Mouse (Mus musculus) heart, embryonic 10.5 days (tissue): ENCODE measurements around the gene Fbxl15. TPM values are rescaled to one million over a fixed set of nuclear protein-coding genes. Genes with fewer than 3 reads are reported as not detected.

Source experiments
- DNase-seq: peaks from one replicate; pipeline ENCODE4 v3.0.0-alpha.2; 2017; ENCODE audit warnings: low spot score
- H3K27ac ChIP-seq: fragments of 300-500 bp; sonication (generic); 2 replicates; pipeline ENCODE4 v1.5.1; 2016; ENCODE audit warnings: mild to moderate bottlenecking
- H3K27me3 ChIP-seq: fragments of 300-500 bp; sonication (generic); 2 replicates; pipeline ENCODE4 v1.6.1; 2016; ENCODE audit warnings: mild to moderate bottlenecking; ENCODE audit not compliant: poor library complexity, insufficient read depth, severe bottlenecking
- H3K36me3 ChIP-seq: fragments of 300-500 bp; sonication (generic); 2 replicates; pipeline ENCODE4 v1.6.1; 2016; ENCODE audit warnings: mild to moderate bottlenecking, moderate library complexity
- H3K4me1 ChIP-seq: fragments of 300-500 bp; sonication (generic); 2 replicates; pipeline ENCODE4 v1.6.1; 2016; ENCODE audit warnings: mild to moderate bottlenecking
- H3K4me3 ChIP-seq: fragments of 300-500 bp; sonication (generic); 2 replicates; pipeline ENCODE4 v1.5.1; 2016; ENCODE audit warnings: mild to moderate bottlenecking, moderate library complexity
- H3K9me3 ChIP-seq: fragments of 300-500 bp; sonication (generic); 2 replicates; pipeline ENCODE4 v1.6.1; 2016; ENCODE audit warnings: mild to moderate bottlenecking, moderate library complexity
- WGBS: fragments of 180-500 bp; shearing (Covaris S2); methylation state at CpG from one replicate; pipeline ENCODE4 v1.1.7; 2016; 5-methylcytosine and 5-hydroxymethylcytosine counted together
- polyA plus RNA-seq: library from polyadenylated mRNA; unstranded; fragments of >200 nt; fragmentation: Nextera tagmentation; extraction: Ambion mirVana; gene quantifications from 2 replicates; pipeline ENCODE4 v1.2.1, GENCODE M21; 2016

The Fbxl15 gene
- polyA plus RNA-seq, 1 experiment from 2014 or later, result 11.3 TPM

DNA sequence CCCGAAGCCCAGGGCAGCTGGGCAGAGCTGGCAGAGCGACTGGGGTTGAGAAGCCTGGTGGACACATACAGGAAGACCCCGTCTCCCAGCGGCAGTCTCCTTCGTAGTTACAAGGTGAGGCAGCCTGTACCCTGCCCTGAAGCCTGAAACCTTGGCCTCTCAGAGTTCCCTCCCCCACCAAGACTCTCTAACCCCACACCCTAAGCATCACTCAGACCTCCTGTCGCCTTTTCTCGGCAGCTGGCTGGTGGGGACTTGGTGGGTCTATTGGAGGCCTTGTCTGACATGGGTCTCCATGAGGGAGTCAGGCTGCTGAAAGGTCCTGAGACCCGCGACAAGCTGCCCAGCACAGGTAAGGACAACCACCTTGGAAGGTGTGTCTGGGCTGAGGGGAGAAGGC is 16.6 kb upstream of the Fbxl15 start:
- Histone ChIP-seq H3K4me1 (peaks cover 51% of the 10 kb centered on the region), H3K27me3 (peaks cover 98% of the 10 kb centered on the region), H3K9me3 (no peaks in the 10 kb centered on the region), H3K27ac (no peak overlapping the region), H3K4me3 (no peak overlapping the region), H3K36me3 (peaks cover 47% of the 10 kb centered on the region)
- 83% methylated on average over 9 of the region's 9 CpGs for WGBS
- DNase-seq, result no peak

- no peak for DNase-seq
- H3K27ac ChIP-seq, result no peak overlapping the region
- peaks cover 98% of the 10 kb centered on the region for H3K27me3 ChIP-seq
- no peaks in the 10 kb centered on the region for H3K9me3 ChIP-seq
- H3K4me3 ChIP-seq, result no peak overlapping the region
- 92% methylated on average over 21 of the region's 21 CpGs for WGBS
- peaks cover 45% of the 10 kb centered on the region for H3K36me3 ChIP-seq
- peaks cover 54% of the 10 kb centered on the region for H3K4me1 ChIP-seq
Measured at GRCm38 (mm10) chr19:46312566-46312965, 15.4 kb upstream of the Fbxl15 start.

DNA sequence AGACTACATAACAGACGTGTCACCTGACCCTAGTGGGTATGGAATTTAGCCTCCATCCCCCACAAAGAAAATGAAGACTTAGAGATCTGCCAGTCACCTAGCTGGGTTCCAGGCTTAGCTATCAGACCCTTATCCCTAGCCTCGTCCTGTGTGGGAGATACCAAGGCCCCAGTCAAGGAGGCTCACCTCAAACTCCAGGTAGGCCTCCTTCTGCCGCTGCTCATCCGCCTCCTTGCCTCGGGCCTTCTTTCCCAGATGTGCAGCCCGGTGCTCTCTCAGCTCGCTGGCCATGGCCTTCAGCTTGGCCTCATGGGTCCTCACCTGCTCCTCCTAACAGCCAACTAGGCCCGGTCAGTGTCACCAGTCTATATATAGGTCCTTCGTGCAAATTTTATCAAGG is 14.9 kb upstream of the Fbxl15 start:
- peaks cover 60% of the 10 kb centered on the region for H3K4me1 ChIP-seq
- H3K27ac ChIP-seq, result no peak overlapping the region
- H3K27me3 ChIP-seq, result peaks cover 98% of the 10 kb centered on the region
- no peak overlapping the region for H3K4me3 ChIP-seq
- WGBS, result 64% methylated on average over 9 of the region's 9 CpGs
- DNase-seq, result no peak
- no peaks in the 10 kb centered on the region for H3K9me3 ChIP-seq
- H3K36me3 ChIP-seq, result peaks cover 40% of the 10 kb centered on the region

GRCm38 (mm10) chr19:46313591-46313990 is 14.4 kb upstream of the Fbxl15 start:
- H3K36me3 ChIP-seq, result peaks cover 36% of the 10 kb centered on the region
- H3K4me1 ChIP-seq, result peaks cover 58% of the 10 kb centered on the region
- H3K27ac ChIP-seq, result 0 out of 2 replicates have a peak overlapping the region, but pooled peaks have one; percentile 59
- peaks cover 98% of the 10 kb centered on the region for H3K27me3 ChIP-seq
- no peak for DNase-seq
- H3K4me3 ChIP-seq, result no peak overlapping the region
- 65% methylated on average over 6 of the region's 6 CpGs for WGBS
- H3K9me3 ChIP-seq, result no peaks in the 10 kb centered on the region

DNA sequence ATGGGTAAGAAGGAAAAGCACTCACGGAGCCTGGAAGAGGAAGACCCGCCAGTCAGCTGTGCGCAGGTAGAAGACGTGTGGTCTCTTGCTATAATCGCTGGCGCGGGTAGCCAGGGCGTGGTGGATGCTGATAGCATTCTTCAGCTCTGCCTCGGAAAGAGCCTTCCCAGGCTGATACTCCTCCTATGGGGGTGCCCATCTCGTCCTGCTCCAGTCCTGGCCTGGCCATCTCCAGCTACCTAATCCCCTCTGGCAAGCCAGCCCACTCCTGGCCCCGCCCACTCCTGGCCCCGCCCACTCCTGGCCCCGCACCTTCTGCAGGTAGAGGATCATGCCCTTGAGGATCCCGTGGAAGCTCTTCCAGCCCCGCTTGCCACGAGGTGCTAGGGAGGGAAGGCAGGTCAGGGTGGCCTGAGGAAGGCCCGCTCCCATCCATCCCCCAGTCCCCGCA is 13.8 kb upstream of the Fbxl15 start:
- H3K9me3 ChIP-seq, result no peaks in the 10 kb centered on the region
- H3K27ac ChIP-seq, result peak overlapping the region; percentile 59
- peaks cover 99% of the 10 kb centered on the region for H3K27me3 ChIP-seq
- peaks cover 58% of the 10 kb centered on the region for H3K4me1 ChIP-seq
- 13% methylated on average over 18 of the region's 18 CpGs for WGBS
- no peak for DNase-seq
- H3K36me3 ChIP-seq, result peaks cover 36% of the 10 kb centered on the region
- H3K4me3 ChIP-seq, result peak overlapping the region; percentile 31

DNA sequence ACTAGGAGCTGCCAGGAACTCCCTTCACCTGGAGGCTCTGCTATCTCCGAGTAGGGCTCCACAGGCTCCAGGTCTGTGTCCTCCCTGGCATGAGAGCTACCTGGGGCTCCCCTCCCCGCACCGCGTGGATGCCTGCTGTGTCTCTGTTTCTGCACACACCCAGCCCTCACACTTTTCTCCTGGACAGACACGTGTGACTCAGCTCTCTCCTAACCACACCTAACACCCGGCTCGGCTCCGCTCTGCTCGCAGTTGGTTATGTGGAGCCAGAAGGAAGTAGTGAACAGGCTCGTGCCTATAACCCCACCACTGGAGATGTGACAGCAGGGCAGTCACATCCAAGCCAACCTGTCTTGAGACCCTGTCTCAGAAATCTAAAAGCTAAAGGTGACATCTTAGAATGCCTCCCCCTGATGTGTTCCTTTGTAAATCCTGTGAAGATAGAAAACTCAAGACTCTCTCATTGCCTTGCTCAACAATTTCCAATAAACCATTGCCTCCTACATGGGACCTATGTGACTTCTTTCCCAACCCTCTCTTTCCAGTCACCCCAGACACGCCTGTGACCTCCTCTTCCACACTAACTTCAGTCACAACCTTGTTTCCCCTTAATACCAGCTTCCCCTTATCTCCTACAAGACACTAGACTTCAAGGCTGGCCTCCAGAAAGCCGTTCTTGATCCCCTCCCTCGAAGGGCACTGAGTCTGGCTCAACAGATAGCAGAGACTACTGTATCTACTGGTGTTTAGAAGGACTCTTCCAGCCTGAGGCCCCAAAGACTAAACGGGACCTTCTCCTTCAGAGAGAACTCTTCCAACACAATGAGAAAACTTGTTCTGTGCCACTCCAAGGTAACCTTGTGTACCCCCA is 12.9 kb upstream of the Fbxl15 start:
- H3K27ac ChIP-seq, result peak overlapping the region; percentile 59; the same call in 1 of the 2 replicates
- WGBS, result 28% methylated on average over 14 of the region's 14 CpGs
- peaks cover 60% of the 10 kb centered on the region for H3K4me1 ChIP-seq
- no peaks in the 10 kb centered on the region for H3K9me3 ChIP-seq
- peaks cover 28% of the 10 kb centered on the region for H3K36me3 ChIP-seq
- peaks cover 100% of the 10 kb centered on the region for H3K27me3 ChIP-seq
- no peak for DNase-seq
- peak overlapping the region; percentile 31; the same call in 1 of the 2 replicates for H3K4me3 ChIP-seq

DNA sequence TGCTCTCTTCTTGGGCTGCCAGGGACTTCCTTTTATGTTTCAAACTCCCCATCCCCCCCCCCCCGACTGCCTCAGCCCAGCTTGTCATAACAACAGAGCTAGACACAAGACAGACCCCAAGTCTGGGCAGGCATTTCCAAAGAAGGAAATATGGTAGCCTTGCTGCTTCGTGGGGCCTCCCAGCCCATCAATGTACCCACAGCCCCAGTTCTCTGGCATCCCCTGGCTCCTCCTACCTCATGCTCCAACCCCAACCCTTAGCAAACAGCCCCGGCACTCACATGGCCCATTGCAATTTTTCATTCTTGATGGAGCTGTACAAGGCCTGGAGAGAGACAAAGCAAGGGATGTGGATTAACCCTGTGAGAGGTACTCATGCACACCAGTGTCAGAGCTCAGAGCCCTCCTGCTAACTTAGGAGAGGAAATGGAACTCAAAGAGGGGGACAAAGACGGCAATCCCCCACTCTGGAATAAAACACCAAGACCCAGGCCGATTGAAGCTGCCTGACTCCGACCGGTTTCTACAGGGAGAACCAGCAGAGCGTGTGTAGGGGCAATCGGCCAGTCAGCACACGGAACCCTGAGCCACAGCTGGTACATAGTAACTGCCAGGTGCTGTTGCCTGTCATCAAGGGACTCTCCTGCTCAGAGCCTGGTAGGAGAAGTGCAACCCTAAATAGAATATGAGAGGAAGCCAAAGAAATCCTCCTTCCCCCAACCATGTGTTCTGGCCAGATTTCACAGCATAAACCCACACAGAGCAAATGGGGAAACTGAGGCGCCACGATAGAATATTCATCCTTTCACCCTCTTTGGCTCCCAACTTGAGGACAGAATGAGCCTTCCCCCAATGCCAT is 12.0 kb upstream of the Fbxl15 start:
- no peaks in the 10 kb centered on the region for H3K9me3 ChIP-seq
- DNase-seq, result no peak
- H3K27me3 ChIP-seq, result peaks cover 100% of the 10 kb centered on the region
- H3K36me3 ChIP-seq, result peaks cover 20% of the 10 kb centered on the region
- WGBS, result 49% methylated on average over 12 of the region's 12 CpGs
- peak overlapping the region; percentile 59; the same call in 1 of the 2 replicates for H3K27ac ChIP-seq
- peaks cover 60% of the 10 kb centered on the region for H3K4me1 ChIP-seq
- peak overlapping the region; percentile 64; the same call in 1 of the 2 replicates for H3K4me3 ChIP-seq

DNA sequence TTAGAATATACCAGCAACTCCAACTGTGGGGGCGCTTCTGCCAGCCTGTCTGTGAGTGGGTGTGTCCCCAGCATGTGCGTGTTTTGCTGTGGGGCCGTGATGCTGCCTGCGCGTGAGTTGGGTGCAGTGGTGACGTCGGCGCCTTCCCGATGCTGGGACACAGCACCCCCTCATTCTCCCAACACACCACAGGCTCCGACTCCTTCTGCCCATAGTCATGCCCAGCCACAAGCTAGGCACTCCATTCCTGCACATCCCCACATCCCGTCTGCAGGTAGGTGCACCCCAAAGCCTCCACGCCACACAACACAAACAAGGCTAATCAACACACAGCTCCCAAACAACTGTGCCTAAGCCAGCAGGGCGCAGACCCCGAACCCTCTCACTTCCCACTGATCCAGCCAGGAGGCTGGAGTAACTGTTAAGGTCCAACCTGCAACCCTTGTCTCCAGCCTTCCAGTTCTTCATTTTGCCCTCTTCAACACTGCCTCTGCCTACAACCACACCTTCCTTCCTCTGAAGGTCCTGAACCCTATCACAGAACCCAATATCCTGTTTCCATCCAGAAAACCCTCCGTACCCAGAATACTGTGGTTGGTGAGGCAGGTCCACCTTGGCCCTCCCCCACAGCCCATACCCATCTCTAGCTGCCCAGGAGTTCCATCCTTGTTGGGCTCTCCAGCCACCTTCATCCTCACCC is 11.0 kb upstream of the Fbxl15 start:
- 37% methylated on average over 15 of the region's 15 CpGs for WGBS
- Histone ChIP-seq H3K9me3 (no peaks in the 10 kb centered on the region), H3K4me1 (peaks cover 63% of the 10 kb centered on the region), H3K27me3 (peaks cover 100% of the 10 kb centered on the region), H3K4me3 (peak overlapping the region; percentile 64), H3K27ac (peak overlapping the region; percentile 78; the same call in 1 of the 2 replicates), H3K36me3 (peaks cover 9% of the 10 kb centered on the region; the same call in 1 of the 2 replicates)
- no peak for DNase-seq

- DNase-seq, result no peak
- H3K9me3 ChIP-seq, result no peaks in the 10 kb centered on the region
- peaks cover 100% of the 10 kb centered on the region for H3K27me3 ChIP-seq
- H3K4me1 ChIP-seq, result peaks cover 63% of the 10 kb centered on the region
- H3K36me3 ChIP-seq, result peaks cover 6% of the 10 kb centered on the region; the same call in 1 of the 2 replicates
- peak overlapping the region; percentile 64 for H3K4me3 ChIP-seq
- WGBS, result under 1% methylated on average over 45 of the region's 48 CpGs
- H3K27ac ChIP-seq, result peak overlapping the region; percentile 78
Measured at GRCm38 (mm10) chr19:46317546-46317885, 10.5 kb upstream of the Fbxl15 start.

DNA sequence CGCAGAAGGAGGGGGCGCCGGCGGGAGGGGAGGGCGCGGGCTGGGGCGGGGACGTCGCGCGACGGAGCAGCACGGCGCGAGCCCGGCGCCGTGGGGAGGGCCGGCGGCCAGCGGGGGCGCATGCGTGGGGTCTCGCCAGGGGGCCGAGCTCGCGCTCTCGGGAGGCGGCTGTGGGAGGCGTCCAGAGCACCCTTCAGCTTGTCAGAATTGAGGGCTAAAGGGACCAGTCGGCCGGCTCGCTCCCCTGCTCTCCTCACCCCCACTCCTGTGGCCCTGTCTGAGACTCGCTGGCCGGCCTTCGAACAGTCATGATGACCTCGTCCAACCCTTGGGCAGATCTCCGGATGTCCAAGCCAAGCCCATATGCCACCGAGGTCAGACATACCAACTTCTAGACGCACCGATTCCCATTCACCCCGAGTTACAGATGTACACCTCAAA is 9.9 kb upstream of the Fbxl15 start:
- Histone ChIP-seq H3K27ac (peak overlapping the region; percentile 78; the same call in 1 of the 2 replicates), H3K27me3 (peaks cover 100% of the 10 kb centered on the region), H3K4me3 (peak overlapping the region; percentile 64), H3K9me3 (no peaks in the 10 kb centered on the region), H3K4me1 (peaks cover 61% of the 10 kb centered on the region), H3K36me3 (0 out of 2 replicates have a peak, but pooled peaks cover 4% of the 10 kb centered on the region)
- DNase-seq, result no peak
- 2% methylated on average over 42 of the region's 42 CpGs for WGBS

- H3K27me3 ChIP-seq, result peaks cover 100% of the 10 kb centered on the region
- no peaks in the 10 kb centered on the region for H3K9me3 ChIP-seq
- H3K36me3 ChIP-seq, result no peaks in the 10 kb centered on the region
- H3K27ac ChIP-seq, result no peak overlapping the region
- no peak for DNase-seq
- H3K4me1 ChIP-seq, result peaks cover 54% of the 10 kb centered on the region
- 10% methylated on average over 16 of the region's 16 CpGs for WGBS
- peak overlapping the region; percentile 64 for H3K4me3 ChIP-seq
Measured at GRCm38 (mm10) chr19:46318586-46319378, 9.2 kb upstream of the Fbxl15 start.
